Mouse (Mus musculus) kidney, adult 2 months (tissue): ENCODE data around the gene Olfr380.

ENCODE experiments used
- CTCF ChIP-seq: fragments of 200-500 bp; conservative IDR thresholded peaks from 2 replicates; pipeline ENCODE4 v1.5.1; 2011; ENCODE audit warnings: low read depth, mild to moderate bottlenecking, control low read depth, low read length, moderate library complexity, mixed read lengths; ENCODE audit not compliant: insufficient read depth, insufficient read length
- POLR2A ChIP-seq: fragments of 200-500 bp; IDR thresholded peaks from one replicate; pipeline ENCODE4 v1.6.1; 2011; ENCODE audit warnings: low read depth, low read length, control low read depth

DNA sequence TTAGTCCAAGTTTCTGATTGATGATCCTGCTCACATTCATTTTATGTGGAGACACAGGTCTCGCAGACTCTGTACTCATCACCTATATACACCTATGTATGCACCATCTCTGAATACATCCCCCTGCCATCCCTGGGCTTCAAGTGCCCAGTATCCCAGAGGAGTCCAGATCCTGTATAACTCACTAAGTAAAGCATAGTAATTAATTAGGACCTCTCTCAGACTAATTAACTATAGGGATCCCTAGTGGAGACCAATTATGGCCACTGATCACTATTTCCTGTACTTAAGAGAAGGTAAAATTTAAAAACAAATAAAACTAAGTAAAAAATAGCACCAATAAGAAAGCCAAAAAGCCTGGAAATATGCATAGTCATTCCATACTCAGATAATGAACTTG, at the start of gene Olfr380:
- TF ChIP-seq CTCF (no peak), POLR2A (no peak)
